Mouse (Mus musculus) ZHBTc4 (cell line): ENCODE measurements at regions not wholly inside any gene's neighbourhood (a gene's known extent, or its start where the extent isn't known, plus 50 kb on each side); places are given as distances from the start of the nearest gene placed in this dataset.

Source experiments
- DNase-seq: peaks from one replicate; pipeline ENCODE4 v3.0.0-alpha.2; 2011; ENCODE audit warnings: low read depth, low spot score

- DNase-seq, result peak; percentile 69
Measured at GRCm38 (mm10) chr13:42589607-42590006, 90.8 kb upstream of the Phactr1 start.

- DNase-seq, result no peak
Measured at GRCm38 (mm10) chr13:42590415-42590814, 90.0 kb upstream of the Phactr1 start.

- no peak for DNase-seq
Measured at GRCm38 (mm10) chr13:42592945-42593344, 87.5 kb upstream of the Phactr1 start.

- no peak for DNase-seq
Measured at GRCm38 (mm10) chr13:42593488-42594170, 86.8 kb upstream of the Phactr1 start.

- no peak for DNase-seq
Measured at GRCm38 (mm10) chr13:42595180-42595579, 85.2 kb upstream of the Phactr1 start.

- no peak for DNase-seq
Measured at GRCm38 (mm10) chr13:42597781-42598180, 82.6 kb upstream of the Phactr1 start.

- no peak for DNase-seq
Measured at GRCm38 (mm10) chr13:42603308-42603707, 77.1 kb upstream of the Phactr1 start.

- peak; percentile 19 for DNase-seq
Measured at GRCm38 (mm10) chr13:42607735-42608134, 72.7 kb upstream of the Phactr1 start.

GRCm38 (mm10) chr13:42608963-42609362, 71.5 kb upstream of the Phactr1 start:
- peak; percentile 97 for DNase-seq

- peak; percentile 22 for DNase-seq
Measured at GRCm38 (mm10) chr13:42613326-42613725, 67.1 kb upstream of the Phactr1 start.

- DNase-seq, result no peak
Measured at GRCm38 (mm10) chr13:42615826-42616225, 64.6 kb upstream of the Phactr1 start.

GRCm38 (mm10) chr13:42617225-42617624, 63.2 kb upstream of the Phactr1 start:
- no peak for DNase-seq

- no peak for DNase-seq
Measured at GRCm38 (mm10) chr13:42617844-42618243, 62.6 kb upstream of the Phactr1 start.

- no peak for DNase-seq
Measured at GRCm38 (mm10) chr13:42619555-42620280, 60.7 kb upstream of the Phactr1 start.

GRCm38 (mm10) chr13:42623491-42623890, 56.9 kb upstream of the Phactr1 start:
- DNase-seq, result peak; percentile 18
